Mouse (Mus musculus): Measurements from ENCODE around the gene Lrrc72. TPM values are rescaled to one million over a fixed set of nuclear protein-coding genes. Genes with fewer than 3 reads are reported as not detected.

Gene Lrrc72
- total and polyA plus RNA-seq, 3 experiments: not detected

GRCm38 (mm10) chr12:36262116-36262721 lies 9.0 kb upstream of the Lrrc72 start:
- peaks cover 4 to 5% of the 10 kb centered on the region in 2 experiments; a peak in 3 of 4 replicates for H3K4me1 ChIP-seq (ENCODE audit: control insufficient read depth in 1 of 2, insufficient read depth in 2 of 2)
- H3K79me2 ChIP-seq (replicated peaks; ENCODE audit: control insufficient read depth, extremely low read depth, insufficient read depth, poor library complexity, severe bottlenecking): no peaks in the 10 kb centered on the region
- in situ Hi-C loops (cut with MboI; ENCODE audit: low pct_ligation_motif_present, low pct_unique_long_range_greater_than_20kb, low sequenced_read_pairs) (no loop called here), dilution Hi-C loops (cut with MboI; ENCODE audit: extremely low pct_ligation_motif_present, extremely low pct_unique_long_range_greater_than_20kb, low sequenced_read_pairs) (no loop called here)
- H3K4me2 ChIP-seq (ENCODE audit: insufficient read depth, low read depth, poor library complexity, severe bottlenecking): no peak overlapping the region
- H3K36me3 ChIP-seq (replicated peaks in 1 of 2; ENCODE audit: control insufficient read depth in 1 of 2, insufficient read depth in 1 of 2, low read length in 1 of 2): no peaks in the 10 kb centered on the region
- no peak overlapping the region for H3K4me3 ChIP-seq (replicated peaks in 1 of 3; ENCODE audit: low read depth in 2 of 3, low read length in 2 of 3, poor library complexity in 1 of 3)
- H3K9me3 ChIP-seq (replicated peaks; ENCODE audit: low read length): no peaks in the 10 kb centered on the region
- DNase-seq (ENCODE audit: extremely low read depth): no peak
- no peak overlapping the region for H3K9ac ChIP-seq (ENCODE audit: insufficient read depth, low read depth)
- TF ChIP-seq JUN (IDR thresholded peaks at IDR 0.05; ENCODE audit: insufficient read depth, low read depth, low read length) (no peak), RCOR1 (conservative IDR thresholded peaks at IDR 0.05; ENCODE audit: low read depth, low read length) (no peak), ZKSCAN1 (IDR thresholded peaks at IDR 0.05; ENCODE audit: borderline replicate concordance, low read depth, low read length) (no peak), RAD21 (IDR thresholded peaks at IDR 0.05; ENCODE audit: low read depth, low read length) (no peak), NELFE (IDR thresholded peaks at IDR 0.05; ENCODE audit: low read depth, low read length) (no peak), ETS1 (conservative IDR thresholded peaks at IDR 0.05; ENCODE audit: low read depth, low read length) (no peak), MXI1 (IDR thresholded peaks at IDR 0.05; ENCODE audit: low read depth, low read length) (no peak), HCFC1 (IDR thresholded peaks at IDR 0.05; ENCODE audit: low read depth, low read length) (no peak), SMC3 (IDR thresholded peaks at IDR 0.05; ENCODE audit: low read depth, low read length) (no peak)
- H3K27me3 ChIP-seq (replicated peaks): no peaks in the 10 kb centered on the region
- no peak overlapping the region for H3K27ac ChIP-seq (ENCODE audit: insufficient read depth, low read depth)

- Histone ChIP-seq H3K27me3 (replicated peaks) (no peaks in the 10 kb centered on the region), H3K9ac (ENCODE audit: insufficient read depth, low read depth) (no peak overlapping the region), H3K9me3 (replicated peaks; ENCODE audit: low read length) (no peaks in the 10 kb centered on the region), H3K27ac (ENCODE audit: insufficient read depth, low read depth) (no peak overlapping the region), H3K4me2 (ENCODE audit: insufficient read depth, low read depth, poor library complexity, severe bottlenecking) (no peak overlapping the region), H3K79me2 (replicated peaks; ENCODE audit: control insufficient read depth, extremely low read depth, insufficient read depth, poor library complexity, severe bottlenecking) (no peaks in the 10 kb centered on the region), H3K4me3 (replicated peaks in 1 of 3; ENCODE audit: low read depth in 2 of 3, low read length in 2 of 3, poor library complexity in 1 of 3) (no peak overlapping the region), H3K36me3 (replicated peaks in 1 of 2; ENCODE audit: control insufficient read depth in 1 of 2, insufficient read depth in 1 of 2, low read length in 1 of 2) (no peaks in the 10 kb centered on the region), H3K4me1 (ENCODE audit: control insufficient read depth in 1 of 2, insufficient read depth in 2 of 2) (no peaks in the 10 kb centered on the region; a peak in 1 of 4 replicates)
- DNase-seq (ENCODE audit: extremely low read depth): no peak
- dilution Hi-C loops (cut with MboI; ENCODE audit: extremely low pct_ligation_motif_present, extremely low pct_unique_long_range_greater_than_20kb, low sequenced_read_pairs): no loop called here
- in situ Hi-C loops (cut with MboI; ENCODE audit: low pct_ligation_motif_present, low pct_unique_long_range_greater_than_20kb, low sequenced_read_pairs): no loop called here
- no peak for TF ChIP-seq USF1 (IDR thresholded peaks at IDR 0.05; ENCODE audit: low read depth, low read length)
- TF ChIP-seq MAFK (IDR thresholded peaks at IDR 0.05; ENCODE audit: insufficient replicate concordance, low read length): no peak
- TF ChIP-seq RAD21 (IDR thresholded peaks at IDR 0.05; ENCODE audit: low read depth, low read length): no peak
- no peak for TF ChIP-seq NRF1 (IDR thresholded peaks at IDR 0.05; ENCODE audit: low read depth, low read length)
- no peak for TF ChIP-seq ZC3H11A (IDR thresholded peaks at IDR 0.05; ENCODE audit: low read depth, low read length)
- TF ChIP-seq EP300 (IDR thresholded peaks at IDR 0.05; ENCODE audit: low read length): no peak
- TF ChIP-seq PAX5 (IDR thresholded peaks at IDR 0.05; ENCODE audit: low read length): no peak
- no peak for TF ChIP-seq ZMIZ1 (IDR thresholded peaks at IDR 0.05; ENCODE audit: low read depth, low read length)
- TF ChIP-seq MAX (IDR thresholded peaks at IDR 0.05; ENCODE audit: low read length): no peak
- TF ChIP-seq TCF12 (IDR thresholded peaks at IDR 0.05; ENCODE audit: low read depth, low read length): no peak
- TF ChIP-seq CHD1 (IDR thresholded peaks at IDR 0.05; ENCODE audit: low read depth, low read length): no peak
- TF ChIP-seq ETS1 (conservative IDR thresholded peaks at IDR 0.05; ENCODE audit: low read depth, low read length): no peak
Measured at GRCm38 (mm10) chr12:36255413-36255812, 2.2 kb upstream of the Lrrc72 start.
